Mouse (Mus musculus): ENCODE results near the gene AL607142.1. TPM values are rescaled to one million over a fixed set of nuclear protein-coding genes. Genes with fewer than 3 reads are reported as not detected.

The AL607142.1 gene
- total and polyA plus RNA-seq, 3 experiments: not detected

- Histone ChIP-seq H3K4me3 (ENCODE audit: control insufficient read depth in 1 of 2, insufficient read depth in 1 of 2, low read depth in 2 of 2, low read length in 2 of 2) (no peak overlapping the region), H3K79me2 (ENCODE audit: control insufficient read depth, insufficient read depth, low read length, poor library complexity) (no peaks in the 10 kb centered on the region), H3K36me3 (ENCODE audit: control insufficient read depth in 1 of 2, insufficient read depth in 2 of 2, low read length in 2 of 2) (no peaks in the 10 kb centered on the region), H3K4me1 (ENCODE audit: control insufficient read depth in 1 of 2, insufficient read depth in 2 of 2, low read length in 2 of 2) (no peaks in the 10 kb centered on the region), H3K27ac (ENCODE audit: control insufficient read depth, low read depth, low read length) (no peak overlapping the region), H3K27me3 (ENCODE audit: control insufficient read depth in 1 of 2, insufficient read depth in 2 of 2, low read length in 2 of 2) (no peaks in the 10 kb centered on the region), H3K9ac (ENCODE audit: control insufficient read depth, low read depth, low read length, poor library complexity, severe bottlenecking) (no peak overlapping the region), H3K9me3 (replicated peaks; ENCODE audit: insufficient read depth, low read length) (no peaks in the 10 kb centered on the region)
- TF ChIP-seq BHLHE40 (IDR thresholded peaks at IDR 0.05; ENCODE audit: borderline replicate concordance, low read depth, low read length) (no peak), E2F4 (IDR thresholded peaks at IDR 0.05; ENCODE audit: borderline replicate concordance, low read depth, low read length) (no peak), NELFE (IDR thresholded peaks at IDR 0.05; ENCODE audit: low read depth, low read length) (no peak), GABPA (IDR thresholded peaks at IDR 0.05; ENCODE audit: low read depth, low read length) (no peak), ZC3H11A (IDR thresholded peaks at IDR 0.05; ENCODE audit: low read depth, low read length) (no peak), ETS1 (IDR thresholded peaks at IDR 0.05; ENCODE audit: low read depth, low read length) (no peak), MXI1 (IDR thresholded peaks at IDR 0.05; ENCODE audit: low read depth, low read length) (no peak), ZNF384 (IDR thresholded peaks at IDR 0.05; ENCODE audit: low read depth, low read length) (no peak), POLR2AphosphoS5 (IDR thresholded peaks at IDR 0.05; ENCODE audit: borderline replicate concordance, low read depth, low read length) (no peak), RCOR1 (IDR thresholded peaks at IDR 0.05; ENCODE audit: low read depth, low read length) (no peak), MAX (IDR thresholded peaks at IDR 0.05; ENCODE audit: low read length) (no peak), JUND (IDR thresholded peaks at IDR 0.05; ENCODE audit: low read depth, low read length) (no peak), MYC (IDR thresholded peaks at IDR 0.05; ENCODE audit: low read depth, low read length) (no peak), NRF1 (IDR thresholded peaks at IDR 0.05; ENCODE audit: insufficient read depth, low read depth, low read length, poor library complexity, severe bottlenecking) (no peak), SMC3 (IDR thresholded peaks at IDR 0.05; ENCODE audit: low read depth, low read length) (no peak), MAZ (IDR thresholded peaks at IDR 0.05; ENCODE audit: low read depth, low read length) (no peak), TBP (IDR thresholded peaks at IDR 0.05; ENCODE audit: low read depth, low read length) (no peak), MAFK (IDR thresholded peaks at IDR 0.05; ENCODE audit: borderline replicate concordance, low read depth, low read length) (no peak), POLR2A (IDR thresholded peaks at IDR 0.05; ENCODE audit: control insufficient read depth in 1 of 2, insufficient read depth in 1 of 2, low read depth in 1 of 2, low read length in 2 of 2, poor library complexity in 1 of 2) (no peak), SIN3A (IDR thresholded peaks at IDR 0.05; ENCODE audit: low read length) (no peak)
- DNase-seq (ENCODE audit: low read depth, low spot score): no peak
These were observed 43.0 kb downstream of the AL607142.1 start for GRCm38 (mm10) chr4:120107787-120108186.

- H3K27ac ChIP-seq (ENCODE audit: control insufficient read depth, low read depth, low read length): no peak overlapping the region
- no peak overlapping the region for H3K9ac ChIP-seq (ENCODE audit: control insufficient read depth, low read depth, low read length, poor library complexity, severe bottlenecking)
- no peaks in the 10 kb centered on the region for H3K36me3 ChIP-seq (ENCODE audit: control insufficient read depth in 1 of 2, insufficient read depth in 2 of 2, low read length in 2 of 2)
- DNase-seq (ENCODE audit: low read depth, low spot score): no peak
- no peak for TF ChIP-seq ZKSCAN1 (IDR thresholded peaks at IDR 0.05; ENCODE audit: low read depth, low read length)
- TF ChIP-seq EP300 (IDR thresholded peaks at IDR 0.05; ENCODE audit: low read depth in 1 of 2, low read length in 2 of 2): no peak
- TF ChIP-seq BHLHE40 (IDR thresholded peaks at IDR 0.05; ENCODE audit: borderline replicate concordance, low read depth, low read length): no peak
- TF ChIP-seq NRF1 (IDR thresholded peaks at IDR 0.05; ENCODE audit: insufficient read depth, low read depth, low read length, poor library complexity, severe bottlenecking): no peak
- TF ChIP-seq GABPA (IDR thresholded peaks at IDR 0.05; ENCODE audit: low read depth, low read length): no peak
- no peak for TF ChIP-seq ELF1 (IDR thresholded peaks at IDR 0.05; ENCODE audit: low read depth, low read length)
- TF ChIP-seq MYB (IDR thresholded peaks at IDR 0.05; ENCODE audit: low read depth, low read length): no peak
- no peak for TF ChIP-seq MAFK (IDR thresholded peaks at IDR 0.05; ENCODE audit: borderline replicate concordance, low read depth, low read length)
- TF ChIP-seq TCF12 (IDR thresholded peaks at IDR 0.05; ENCODE audit: low read depth, low read length): no peak
- no peak for TF ChIP-seq MYC (IDR thresholded peaks at IDR 0.05; ENCODE audit: low read depth, low read length)
- no peak for TF ChIP-seq CTCF (IDR thresholded peaks at IDR 0.05 in 2 of 3, conservative IDR thresholded peaks at IDR 0.05 in 1 of 3; ENCODE audit: control insufficient read depth in 1 of 3, insufficient read depth in 1 of 3, low read depth in 2 of 3, low read length in 3 of 3, poor library complexity in 1 of 3, severe bottlenecking in 1 of 3)
- no peak for TF ChIP-seq RCOR1 (IDR thresholded peaks at IDR 0.05; ENCODE audit: low read depth, low read length)
- no peak for TF ChIP-seq KAT2A (conservative IDR thresholded peaks at IDR 0.05; ENCODE audit: low read depth, low read length)
- no peak for TF ChIP-seq ZC3H11A (IDR thresholded peaks at IDR 0.05; ENCODE audit: low read depth, low read length)
- no peak for TF ChIP-seq TBP (IDR thresholded peaks at IDR 0.05; ENCODE audit: low read depth, low read length)
- no peak for TF ChIP-seq USF2 (IDR thresholded peaks at IDR 0.05; ENCODE audit: borderline replicate concordance in 1 of 2, insufficient read depth in 1 of 2, low read depth in 1 of 2, low read length in 2 of 2)
- no peak for TF ChIP-seq NELFE (IDR thresholded peaks at IDR 0.05; ENCODE audit: low read depth, low read length)
- no peak overlapping the region for H3K4me3 ChIP-seq (ENCODE audit: control insufficient read depth in 1 of 2, insufficient read depth in 1 of 2, low read depth in 2 of 2, low read length in 2 of 2)
- H3K79me2 ChIP-seq (ENCODE audit: control insufficient read depth, insufficient read depth, low read length, poor library complexity): no peaks in the 10 kb centered on the region
- no peaks in the 10 kb centered on the region for H3K4me1 ChIP-seq (ENCODE audit: control insufficient read depth in 1 of 2, insufficient read depth in 2 of 2, low read length in 2 of 2)
- H3K9me3 ChIP-seq (replicated peaks; ENCODE audit: insufficient read depth, low read length): no peaks in the 10 kb centered on the region
- no peaks in the 10 kb centered on the region for H3K27me3 ChIP-seq (ENCODE audit: control insufficient read depth in 1 of 2, insufficient read depth in 2 of 2, low read length in 2 of 2)
These were observed 50.7 kb downstream of the AL607142.1 start for GRCm38 (mm10) chr4:120115516-120115915.

Measured in MEL (cell line).